Mouse (Mus musculus): Measurements from ENCODE around the gene Casd1. TPM values are rescaled to one million over a fixed set of nuclear protein-coding genes. Genes with fewer than 3 reads are reported as not detected.

Casd1 gene
- polyA plus RNA-seq (2015; fragmentation: Illumina TruSeq; extraction: RNeasy Lipid Tissue Mini Kit (QIAGEN cat#74804); ENCODE audit: low read depth, low replicate concordance): 43.8 TPM

DNA sequence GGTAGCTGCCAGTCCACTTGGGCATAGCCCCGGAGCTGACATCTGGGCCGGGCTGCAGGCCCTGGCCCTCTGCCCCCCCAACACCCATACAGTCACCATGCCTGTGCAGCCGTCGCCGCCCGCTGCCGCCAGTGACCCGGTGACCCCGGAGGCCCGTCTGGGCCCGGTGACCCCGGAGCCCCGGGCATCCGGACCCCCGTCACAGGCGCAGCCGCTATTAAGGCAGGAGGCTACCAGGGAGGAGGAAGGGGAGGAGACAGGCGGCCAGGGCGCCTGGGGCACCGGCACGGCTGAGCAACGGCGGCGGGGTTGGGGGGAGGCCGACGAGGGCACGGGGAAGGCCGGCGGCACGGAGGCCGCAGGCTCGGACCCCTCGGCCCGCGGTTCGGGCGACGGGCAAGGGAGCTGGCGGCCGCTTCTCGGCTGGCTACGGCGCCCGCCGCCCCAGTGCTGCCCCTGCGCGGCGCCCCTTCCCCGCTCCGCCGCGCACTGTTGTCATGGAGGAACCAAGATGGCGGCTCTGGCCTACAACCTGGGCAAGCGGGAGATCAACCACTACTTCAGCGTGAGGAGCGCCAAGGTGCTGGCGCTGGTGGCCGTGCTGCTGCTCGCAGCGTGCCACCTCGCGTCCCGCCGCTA lies at the start of gene Casd1:
Gene Casd1 (plus strand): TSS at position 182 of the 639 bp plus-strand sequence.

Other genes starting within 250 kb of the Casd1 start
- gene Col1a2, start 96.0 kb upstream of the Casd1 start, polyA plus RNA-seq (2015; fragmentation: Illumina TruSeq; extraction: RNeasy Lipid Tissue Mini Kit (QIAGEN cat#74804); ENCODE audit: low read depth, low replicate concordance): 6.5 TPM
- gene Sgce, start 146.4 kb downstream of the Casd1 start, polyA plus RNA-seq (2015; fragmentation: Illumina TruSeq; extraction: RNeasy Lipid Tissue Mini Kit (QIAGEN cat#74804); ENCODE audit: low read depth, low replicate concordance): 44.7 TPM
- gene Peg10, start 146.5 kb downstream of the Casd1 start, polyA plus RNA-seq (2015; fragmentation: Illumina TruSeq; extraction: RNeasy Lipid Tissue Mini Kit (QIAGEN cat#74804); ENCODE audit: low read depth, low replicate concordance): 15.8 TPM

Data from brain, adult 10 weeks (tissue).